Mouse (Mus musculus): ENCODE measurements around the gene Tm9sf2. TPM values are rescaled to one million over a fixed set of nuclear protein-coding genes. Genes with fewer than 3 reads are reported as not detected.

Gene Tm9sf2
- polyA plus RNA-seq, 1 experiment from 2014 or later: 125 TPM

- no peak overlapping the region for H3K9ac ChIP-seq (ENCODE audit: low read length)
- no peak overlapping the region for H3K4me2 ChIP-seq (ENCODE audit: low read depth, low read length, severe bottlenecking)
- no peaks in the 10 kb centered on the region for H3K4me1 ChIP-seq (replicated peaks; ENCODE audit: control insufficient read depth, insufficient read depth, low read length)
- H3K36me3 ChIP-seq (ENCODE audit: control insufficient read depth, insufficient read depth, low read length): peaks cover 7% of the 10 kb centered on the region; the same call in 1 of the 2 replicates
- no peaks in the 10 kb centered on the region for H3K9me3 ChIP-seq (ENCODE audit: control insufficient read depth, low read length)
- no peak overlapping the region for H3K4me3 ChIP-seq (ENCODE audit: low read depth, low read length)
- ATAC-seq (replicated peaks; ENCODE audit: low FRiP score) (no peak), DNase-seq (ENCODE audit: low spot score) (no peak)
- WGBS: 70% methylated on average over 1 of the region's 1 CpGs
- no peaks in the 10 kb centered on the region for H3K27me3 ChIP-seq (ENCODE audit: control insufficient read depth, insufficient read depth, low read length)
- H3K27ac ChIP-seq (ENCODE audit: low read depth, low read length): no peak overlapping the region
Observed at GRCm38 (mm10) chr14:122140126-122140525, 33.3 kb downstream of the Tm9sf2 start.

GRCm38 (mm10) chr14:122143585-122144269, 36.9 kb downstream of the Tm9sf2 start:
- WGBS: 93% methylated on average over 4 of the region's 4 CpGs
- Histone ChIP-seq H3K27ac (ENCODE audit: low read depth, low read length) (no peak overlapping the region), H3K27me3 (ENCODE audit: control insufficient read depth, insufficient read depth, low read length) (no peaks in the 10 kb centered on the region), H3K4me1 (replicated peaks; ENCODE audit: control insufficient read depth, insufficient read depth, low read length) (no peaks in the 10 kb centered on the region), H3K4me3 (ENCODE audit: low read depth, low read length) (no peak overlapping the region), H3K9me3 (ENCODE audit: control insufficient read depth, low read length) (no peaks in the 10 kb centered on the region), H3K36me3 (ENCODE audit: control insufficient read depth, insufficient read depth, low read length) (peaks cover 7% of the 10 kb centered on the region; the same call in 1 of the 2 replicates), H3K9ac (ENCODE audit: low read length) (no peak overlapping the region), H3K4me2 (ENCODE audit: low read depth, low read length, severe bottlenecking) (no peak overlapping the region)
- no peak for DNase-seq (ENCODE audit: low spot score)
- ATAC-seq (replicated peaks; ENCODE audit: low FRiP score): no peak

GRCm38 (mm10) chr14:122145374-122145773, 38.5 kb downstream of the Tm9sf2 start:
- DNase-seq (ENCODE audit: low spot score): no peak
- H3K36me3 ChIP-seq (ENCODE audit: control insufficient read depth, insufficient read depth, low read length): peaks cover 5% of the 10 kb centered on the region; the same call in 1 of the 2 replicates
- no peak for ATAC-seq (replicated peaks; ENCODE audit: low FRiP score)
- no peaks in the 10 kb centered on the region for H3K9me3 ChIP-seq (ENCODE audit: control insufficient read depth, low read length)
- H3K27ac ChIP-seq (ENCODE audit: low read depth, low read length): no peak overlapping the region
- H3K9ac ChIP-seq (ENCODE audit: low read length): no peak overlapping the region
- no peaks in the 10 kb centered on the region for H3K4me1 ChIP-seq (replicated peaks; ENCODE audit: control insufficient read depth, insufficient read depth, low read length)
- 88% methylated on average over 1 of the region's 1 CpGs for WGBS
- H3K27me3 ChIP-seq (ENCODE audit: control insufficient read depth, insufficient read depth, low read length): no peaks in the 10 kb centered on the region
- no peak overlapping the region for H3K4me2 ChIP-seq (ENCODE audit: low read depth, low read length, severe bottlenecking)
- no peak overlapping the region for H3K4me3 ChIP-seq (ENCODE audit: low read depth, low read length)

- 22% methylated on average over 5 of the region's 5 CpGs for WGBS
- peak; percentile 74 for ATAC-seq (replicated peaks; ENCODE audit: low FRiP score)
Observed at GRCm38 (mm10) chr14:122150616-122151015, 43.8 kb downstream of the Tm9sf2 start.

GRCm38 (mm10) chr14:122157738-122158137, 50.9 kb downstream of the Tm9sf2 start:
- WGBS: 90% methylated on average over 7 of the region's 7 CpGs
- Histone ChIP-seq H3K4me1 (replicated peaks; ENCODE audit: control insufficient read depth, insufficient read depth, low read length) (no peaks in the 10 kb centered on the region), H3K4me3 (ENCODE audit: low read depth, low read length) (no peak overlapping the region), H3K4me2 (ENCODE audit: low read depth, low read length, severe bottlenecking) (no peak overlapping the region), H3K9ac (ENCODE audit: low read length) (no peak overlapping the region), H3K36me3 (ENCODE audit: control insufficient read depth, insufficient read depth, low read length) (no peaks in the 10 kb centered on the region), H3K9me3 (ENCODE audit: control insufficient read depth, low read length) (no peaks in the 10 kb centered on the region), H3K27ac (ENCODE audit: low read depth, low read length) (no peak overlapping the region), H3K27me3 (ENCODE audit: control insufficient read depth, insufficient read depth, low read length) (no peaks in the 10 kb centered on the region)
- no peak for ATAC-seq (replicated peaks; ENCODE audit: low FRiP score)
- no peak for DNase-seq (ENCODE audit: low spot score)

More at GRCm38 (mm10) chr14:122150616-122151015, 43.8 kb downstream of the Tm9sf2 start:
- H3K4me2 ChIP-seq (ENCODE audit: low read depth, low read length, severe bottlenecking): no peak overlapping the region
- no peaks in the 10 kb centered on the region for H3K27me3 ChIP-seq (ENCODE audit: control insufficient read depth, insufficient read depth, low read length)
- H3K9ac ChIP-seq (ENCODE audit: low read length): no peak overlapping the region
- no peaks in the 10 kb centered on the region; the same call in 1 of the 2 replicates for H3K36me3 ChIP-seq (ENCODE audit: control insufficient read depth, insufficient read depth, low read length)
- H3K4me3 ChIP-seq (ENCODE audit: low read depth, low read length): no peak overlapping the region
- H3K27ac ChIP-seq (ENCODE audit: low read depth, low read length): no peak overlapping the region
- H3K9me3 ChIP-seq (ENCODE audit: control insufficient read depth, low read length): no peaks in the 10 kb centered on the region
- no peak for DNase-seq (ENCODE audit: low spot score)
- H3K4me1 ChIP-seq (replicated peaks; ENCODE audit: control insufficient read depth, insufficient read depth, low read length): no peaks in the 10 kb centered on the region

GRCm38 (mm10) chr14:122160916-122161315, 54.1 kb downstream of the Tm9sf2 start:
- H3K36me3 ChIP-seq (ENCODE audit: control insufficient read depth, insufficient read depth, low read length): no peaks in the 10 kb centered on the region
- H3K9me3 ChIP-seq (ENCODE audit: control insufficient read depth, low read length): no peaks in the 10 kb centered on the region
- no peak for ATAC-seq (replicated peaks; ENCODE audit: low FRiP score)
- no peaks in the 10 kb centered on the region for H3K27me3 ChIP-seq (ENCODE audit: control insufficient read depth, insufficient read depth, low read length)
- H3K4me3 ChIP-seq (ENCODE audit: low read depth, low read length): no peak overlapping the region
- no peak overlapping the region for H3K9ac ChIP-seq (ENCODE audit: low read length)
- H3K27ac ChIP-seq (ENCODE audit: low read depth, low read length): no peak overlapping the region
- H3K4me2 ChIP-seq (ENCODE audit: low read depth, low read length, severe bottlenecking): no peak overlapping the region
- WGBS: 100% methylated on average over 1 of the region's 1 CpGs
- no peak for DNase-seq (ENCODE audit: low spot score)
- H3K4me1 ChIP-seq (replicated peaks; ENCODE audit: control insufficient read depth, insufficient read depth, low read length): no peaks in the 10 kb centered on the region

GRCm38 (mm10) chr14:122168912-122169311, 62.1 kb downstream of the Tm9sf2 start:
- no peak overlapping the region for H3K9ac ChIP-seq (ENCODE audit: low read length)
- H3K9me3 ChIP-seq (ENCODE audit: control insufficient read depth, low read length): no peaks in the 10 kb centered on the region
- H3K27me3 ChIP-seq (ENCODE audit: control insufficient read depth, insufficient read depth, low read length): no peaks in the 10 kb centered on the region; the same call in 1 of the 2 replicates
- no peaks in the 10 kb centered on the region for H3K4me1 ChIP-seq (replicated peaks; ENCODE audit: control insufficient read depth, insufficient read depth, low read length)
- no peak overlapping the region for H3K4me3 ChIP-seq (ENCODE audit: low read depth, low read length)
- H3K27ac ChIP-seq (ENCODE audit: low read depth, low read length): no peak overlapping the region
- H3K36me3 ChIP-seq (ENCODE audit: control insufficient read depth, insufficient read depth, low read length): no peaks in the 10 kb centered on the region
- ATAC-seq (replicated peaks; ENCODE audit: low FRiP score) (no peak), DNase-seq (ENCODE audit: low spot score) (no peak)
- no peak overlapping the region for H3K4me2 ChIP-seq (ENCODE audit: low read depth, low read length, severe bottlenecking)
- 78% methylated on average over 7 of the region's 7 CpGs for WGBS

- Histone ChIP-seq H3K27me3 (ENCODE audit: control insufficient read depth, insufficient read depth, low read length) (no peaks in the 10 kb centered on the region; the same call in 1 of the 2 replicates), H3K4me1 (replicated peaks; ENCODE audit: control insufficient read depth, insufficient read depth, low read length) (no peaks in the 10 kb centered on the region), H3K4me3 (ENCODE audit: low read depth, low read length) (no peak overlapping the region), H3K9ac (ENCODE audit: low read length) (no peak overlapping the region), H3K4me2 (ENCODE audit: low read depth, low read length, severe bottlenecking) (no peak overlapping the region), H3K27ac (ENCODE audit: low read depth, low read length) (no peak overlapping the region), H3K36me3 (ENCODE audit: control insufficient read depth, insufficient read depth, low read length) (no peaks in the 10 kb centered on the region), H3K9me3 (ENCODE audit: control insufficient read depth, low read length) (no peaks in the 10 kb centered on the region)
- 72% methylated on average over 7 of the region's 7 CpGs for WGBS
- ATAC-seq (replicated peaks; ENCODE audit: low FRiP score): 0 out of 2 replicates have a peak, but pooled peaks have one; percentile 44
- no peak for DNase-seq (ENCODE audit: low spot score)
Observed at GRCm38 (mm10) chr14:122170202-122170781, 63.5 kb downstream of the Tm9sf2 start.

Data from forebrain, embryonic 11.5 days (tissue).